Mouse (Mus musculus) hindbrain, embryonic 10.5 days (tissue): Measurements from ENCODE around the gene Nat9. TPM values are rescaled to one million over a fixed set of nuclear protein-coding genes. Genes with fewer than 3 reads are reported as not detected.
A peak's percentile ranks its signal among the peaks of the same experiment; 100 is the strongest.

Experiments used
- DNase-seq: peaks from one replicate; pipeline ENCODE4 v3.0.0-alpha.2; 2017; ENCODE audit warnings: low spot score
- H3K27ac ChIP-seq: fragments of 300-500 bp; sonication (generic); 2 replicates; pipeline ENCODE4 v1.5.1; 2016; ENCODE audit warnings: mild to moderate bottlenecking, moderate library complexity
- H3K27me3 ChIP-seq: fragments of 300-500 bp; sonication (generic); 2 replicates; pipeline ENCODE4 v1.6.1; 2016; ENCODE audit warnings: mild to moderate bottlenecking; ENCODE audit not compliant: poor library complexity, insufficient read depth, severe bottlenecking
- H3K36me3 ChIP-seq: fragments of 300-500 bp; sonication (generic); 2 replicates; pipeline ENCODE4 v1.6.1; 2016; ENCODE audit warnings: mild to moderate bottlenecking, moderate library complexity
- H3K4me1 ChIP-seq: fragments of 300-500 bp; sonication (generic); replicated peaks from 2 replicates; pipeline ENCODE4 v1.6.1; 2016; ENCODE audit warnings: mild to moderate bottlenecking
- H3K4me3 ChIP-seq: fragments of 300-500 bp; sonication (generic); 2 replicates; pipeline ENCODE4 v1.5.1; 2016; ENCODE audit warnings: mild to moderate bottlenecking, moderate library complexity
- H3K9me3 ChIP-seq: fragments of 300-500 bp; sonication (generic); 2 replicates; pipeline ENCODE4 v1.6.1; 2016; ENCODE audit warnings: mild to moderate bottlenecking, moderate library complexity
- WGBS: fragments of 180-500 bp; shearing (Covaris S2); methylation state at CpG from one replicate; pipeline ENCODE4 v1.1.7; 2016; 5-methylcytosine and 5-hydroxymethylcytosine counted together
- polyA plus RNA-seq: library from polyadenylated mRNA; unstranded; fragments of >200 nt; fragmentation: Nextera tagmentation; extraction: Ambion mirVana; gene quantifications from 2 replicates; pipeline ENCODE4 v1.2.1, GENCODE M21; 2016

Gene Nat9
- polyA plus RNA-seq, 1 experiment from 2014 or later, result 18.7 TPM

- Histone ChIP-seq H3K36me3 (no peaks in the 10 kb centered on the region), H3K27me3 (peaks cover 43% of the 10 kb centered on the region), H3K9me3 (no peaks in the 10 kb centered on the region), H3K27ac (no peak overlapping the region), H3K4me3 (no peak overlapping the region), H3K4me1 (peaks cover 87% of the 10 kb centered on the region)
- DNase-seq, result no peak
- 66% methylated on average over 6 of the region's 6 CpGs for WGBS
Measured at GRCm38 (mm10) chr11:115225301-115225700, 37.6 kb upstream of the Nat9 start.

- DNase-seq, result peak; percentile 78
- Histone ChIP-seq H3K36me3 (no peaks in the 10 kb centered on the region), H3K27ac (no peak overlapping the region), H3K27me3 (peaks cover 39% of the 10 kb centered on the region), H3K4me3 (no peak overlapping the region), H3K4me1 (peaks cover 83% of the 10 kb centered on the region), H3K9me3 (no peaks in the 10 kb centered on the region)
- WGBS, result 39% methylated on average over 8 of the region's 8 CpGs
Measured at GRCm38 (mm10) chr11:115224889-115225288, 37.2 kb upstream of the Nat9 start.

GRCm38 (mm10) chr11:115223877-115224276 lies 36.2 kb upstream of the Nat9 start:
- Histone ChIP-seq H3K27ac (no peak overlapping the region), H3K27me3 (peaks cover 30% of the 10 kb centered on the region), H3K36me3 (no peaks in the 10 kb centered on the region), H3K4me1 (peaks cover 81% of the 10 kb centered on the region), H3K4me3 (no peak overlapping the region), H3K9me3 (no peaks in the 10 kb centered on the region)
- WGBS, result 72% methylated on average over 6 of the region's 6 CpGs
- no peak for DNase-seq

GRCm38 (mm10) chr11:115223451-115223850 lies 35.8 kb upstream of the Nat9 start:
- H3K4me1 ChIP-seq, result peaks cover 81% of the 10 kb centered on the region
- no peak overlapping the region for H3K27ac ChIP-seq
- no peak for DNase-seq
- H3K27me3 ChIP-seq, result peaks cover 25% of the 10 kb centered on the region
- H3K4me3 ChIP-seq, result no peak overlapping the region
- 69% methylated on average over 11 of the region's 11 CpGs for WGBS
- H3K9me3 ChIP-seq, result no peaks in the 10 kb centered on the region
- H3K36me3 ChIP-seq, result no peaks in the 10 kb centered on the region

GRCm38 (mm10) chr11:115222570-115222969 lies 34.9 kb upstream of the Nat9 start:
- no peak overlapping the region for H3K4me3 ChIP-seq
- H3K27ac ChIP-seq, result 0 out of 2 replicates have a peak overlapping the region, but pooled peaks have one; percentile 18
- peaks cover 17% of the 10 kb centered on the region for H3K27me3 ChIP-seq
- WGBS, result 46% methylated on average over 5 of the region's 5 CpGs
- H3K4me1 ChIP-seq, result peaks cover 81% of the 10 kb centered on the region
- no peaks in the 10 kb centered on the region for H3K36me3 ChIP-seq
- H3K9me3 ChIP-seq, result no peaks in the 10 kb centered on the region
- DNase-seq, result no peak

- Histone ChIP-seq H3K36me3 (no peaks in the 10 kb centered on the region), H3K9me3 (no peaks in the 10 kb centered on the region), H3K4me3 (no peak overlapping the region), H3K4me1 (peaks cover 81% of the 10 kb centered on the region), H3K27me3 (peaks cover 15% of the 10 kb centered on the region), H3K27ac (no peak overlapping the region)
- DNase-seq, result no peak
- 80% methylated on average over 12 of the region's 12 CpGs for WGBS
Measured at GRCm38 (mm10) chr11:115222077-115222476, 34.4 kb upstream of the Nat9 start.

GRCm38 (mm10) chr11:115219685-115220084 lies 32.0 kb upstream of the Nat9 start:
- 90% methylated on average over 10 of the region's 10 CpGs for WGBS

GRCm38 (mm10) chr11:115219263-115219662 lies 31.6 kb upstream of the Nat9 start:
- no peak overlapping the region for H3K27ac ChIP-seq
- no peak overlapping the region for H3K4me3 ChIP-seq
- WGBS, result 76% methylated on average over 9 of the region's 9 CpGs
- H3K36me3 ChIP-seq, result no peaks in the 10 kb centered on the region
- peaks cover 67% of the 10 kb centered on the region for H3K4me1 ChIP-seq
- no peak for DNase-seq
- peaks cover 15% of the 10 kb centered on the region for H3K27me3 ChIP-seq
- H3K9me3 ChIP-seq, result no peaks in the 10 kb centered on the region

More at GRCm38 (mm10) chr11:115219685-115220084, 32.0 kb upstream of the Nat9 start:
- H3K27me3 ChIP-seq, result peaks cover 15% of the 10 kb centered on the region
- no peaks in the 10 kb centered on the region for H3K9me3 ChIP-seq
- peaks cover 68% of the 10 kb centered on the region for H3K4me1 ChIP-seq
- DNase-seq, result no peak
- H3K36me3 ChIP-seq, result no peaks in the 10 kb centered on the region
- no peak overlapping the region for H3K4me3 ChIP-seq
- H3K27ac ChIP-seq, result no peak overlapping the region

GRCm38 (mm10) chr11:115217439-115218410 lies 30.1 kb upstream of the Nat9 start:
- H3K36me3 ChIP-seq, result no peaks in the 10 kb centered on the region
- no peak for DNase-seq
- H3K4me3 ChIP-seq, result no peak overlapping the region
- no peaks in the 10 kb centered on the region for H3K9me3 ChIP-seq
- no peak overlapping the region for H3K27ac ChIP-seq
- H3K4me1 ChIP-seq, result peaks cover 57% of the 10 kb centered on the region
- H3K27me3 ChIP-seq, result 0 out of 2 replicates have a peak, but pooled peaks cover 4% of the 10 kb centered on the region
- WGBS, result 73% methylated on average over 18 of the region's 18 CpGs

GRCm38 (mm10) chr11:115215123-115215522 lies 27.5 kb upstream of the Nat9 start:
- H3K9me3 ChIP-seq, result no peaks in the 10 kb centered on the region
- peaks cover 70% of the 10 kb centered on the region for H3K4me1 ChIP-seq
- 43% methylated on average over 5 of the region's 5 CpGs for WGBS
- no peak for DNase-seq
- no peak overlapping the region for H3K4me3 ChIP-seq
- H3K36me3 ChIP-seq, result no peaks in the 10 kb centered on the region
- H3K27me3 ChIP-seq, result no peaks in the 10 kb centered on the region
- 0 out of 2 replicates have a peak overlapping the region, but pooled peaks have one; percentile 40 for H3K27ac ChIP-seq

- Histone ChIP-seq H3K4me1 (peaks cover 74% of the 10 kb centered on the region), H3K4me3 (no peak overlapping the region), H3K27me3 (peaks cover 2% of the 10 kb centered on the region; the same call in 1 of the 2 replicates), H3K27ac (peak overlapping the region; percentile 2; the same call in 1 of the 2 replicates), H3K9me3 (no peaks in the 10 kb centered on the region), H3K36me3 (peaks cover 23% of the 10 kb centered on the region)
- no peak for DNase-seq
- 48% methylated on average over 13 of the region's 13 CpGs for WGBS
Measured at GRCm38 (mm10) chr11:115212116-115212515, 24.5 kb upstream of the Nat9 start.

- no peaks in the 10 kb centered on the region for H3K9me3 ChIP-seq
- whole genome bisulfite sequencing, result 76% methylated on average over 7 of the region's 7 CpGs
- H3K4me1 ChIP-seq, result peaks cover 85% of the 10 kb centered on the region
- H3K27me3 ChIP-seq, result peaks cover 9% of the 10 kb centered on the region
- H3K36me3 ChIP-seq, result peaks cover 45% of the 10 kb centered on the region
- peak overlapping the region; percentile 59 for H3K27ac ChIP-seq
- no peak for DNase-seq
- H3K4me3 ChIP-seq, result no peak overlapping the region
Measured at GRCm38 (mm10) chr11:115209958-115210357, 22.3 kb upstream of the Nat9 start.
